Mouse (Mus musculus) MEL (cell line): ENCODE measurements around the gene Vcan. TPM values are rescaled to one million over a fixed set of nuclear protein-coding genes. Genes with fewer than 3 reads are reported as not detected.

Source experiments
- DNase-seq: peaks from one replicate; pipeline ENCODE4 v3.0.0; 2011; ENCODE audit warnings: low read depth, low spot score
- H3K27ac ChIP-seq: 2 replicates; pipeline ENCODE4 v1.5.1; 2012; ENCODE audit warnings: low read depth, mild to moderate bottlenecking, control low read depth, low read length, moderate library complexity; ENCODE audit not compliant: control insufficient read depth
- H3K27me3 ChIP-seq, 2 experiments: fragments of 150-350 bp in 1 of 2; sonication (generic) in 1 of 2; 2 replicates each; pipeline ENCODE4 v1.6.1; 2012; ENCODE audit warnings: low read length in 2 of 2, mild to moderate bottlenecking in 2 of 2, improper control_type of control experiment in 1 of 2, moderate library complexity in 1 of 2; ENCODE audit not compliant: insufficient read depth in 2 of 2, control insufficient read depth in 1 of 2
- H3K36me3 ChIP-seq, 2 experiments: 2 replicates each; pipeline ENCODE4 v1.6.1; 2012 to 2014; ENCODE audit warnings: low read length in 2 of 2, improper control_type of control experiment in 1 of 2, inconsistent platforms in 1 of 2, mild to moderate bottlenecking in 1 of 2; ENCODE audit not compliant: insufficient read depth in 2 of 2, control insufficient read depth in 1 of 2
- H3K4me1 ChIP-seq, 2 experiments: fragments of 150-350 bp in 1 of 2; sonication (generic) in 1 of 2; 2 replicates each; pipeline ENCODE4 v1.6.1; 2012; ENCODE audit warnings: low read length in 2 of 2, improper control_type of control experiment in 1 of 2, mild to moderate bottlenecking in 1 of 2; ENCODE audit not compliant: insufficient read depth in 2 of 2, control insufficient read depth in 1 of 2
- H3K4me3 ChIP-seq, 2 experiments: fragments of 150-350 bp in 1 of 2; sonication (generic) in 1 of 2; 2 replicates each; pipeline ENCODE4 v1.5.1; 2012; ENCODE audit warnings: low read depth in 2 of 2, low read length in 2 of 2, mild to moderate bottlenecking in 2 of 2, moderate library complexity in 2 of 2, control low read depth in 1 of 2, improper control_type of control experiment in 1 of 2; ENCODE audit not compliant: control insufficient read depth in 1 of 2, insufficient read depth in 1 of 2
- H3K79me2 ChIP-seq: 2 replicates; pipeline ENCODE4 v1.6.1; 2012; ENCODE audit warnings: mild to moderate bottlenecking, low read length, moderate library complexity; ENCODE audit not compliant: control insufficient read depth, poor library complexity, insufficient read depth
- H3K9ac ChIP-seq: 2 replicates; pipeline ENCODE4 v1.6.1; 2012; ENCODE audit warnings: low read depth, mild to moderate bottlenecking, control low read depth, low read length, moderate library complexity; ENCODE audit not compliant: control insufficient read depth, poor library complexity, severe bottlenecking
- H3K9me3 ChIP-seq: fragments of 150-350 bp; sonication (generic); replicated peaks from 2 replicates; pipeline ENCODE4 v1.6.1; 2012; ENCODE audit warnings: mild to moderate bottlenecking, low read length, improper control_type of control experiment, moderate library complexity; ENCODE audit not compliant: insufficient read depth
- CHD1 ChIP-seq: IDR thresholded peaks from 2 replicates; pipeline ENCODE4 v1.6.1; 2012; ENCODE audit warnings: low read depth, mild to moderate bottlenecking, inconsistent platforms, low read length, improper control_type of control experiment
- CTCF ChIP-seq, 3 experiments: IDR thresholded peaks in 2 of 3; conservative IDR thresholded peaks in 1 of 3; 2 replicates each; pipeline ENCODE4 v1.5.1; 2011 to 2012; ENCODE audit warnings: low read length in 3 of 3, low read depth in 2 of 3, mild to moderate bottlenecking in 2 of 3, improper control_type of control experiment in 1 of 3, inconsistent platforms in 1 of 3, mixed read lengths in 1 of 3, moderate library complexity in 1 of 3; ENCODE audit not compliant: control insufficient read depth in 1 of 3, insufficient read depth in 1 of 3, poor library complexity in 1 of 3, severe bottlenecking in 1 of 3
- E2F4 ChIP-seq: IDR thresholded peaks from 2 replicates; pipeline ENCODE4 v1.6.1; 2011; ENCODE audit warnings: low read depth, low read length, improper control_type of control experiment, borderline replicate concordance
- ELF1 ChIP-seq: IDR thresholded peaks from 2 replicates; pipeline ENCODE4 v1.6.1; 2014; ENCODE audit warnings: low read depth, mild to moderate bottlenecking, inconsistent platforms, low read length, improper control_type of control experiment, moderate library complexity
- ETS1 ChIP-seq: IDR thresholded peaks from 2 replicates; pipeline ENCODE4 v1.6.1; 2012; ENCODE audit warnings: low read depth, mild to moderate bottlenecking, inconsistent platforms, low read length, improper control_type of control experiment, moderate library complexity
- HCFC1 ChIP-seq: IDR thresholded peaks from 2 replicates; pipeline ENCODE4 v1.6.1; 2012; ENCODE audit warnings: low read depth, mild to moderate bottlenecking, inconsistent platforms, low read length, improper control_type of control experiment, moderate library complexity
- JUND ChIP-seq: IDR thresholded peaks from 2 replicates; pipeline ENCODE4 v1.6.1; 2011; ENCODE audit warnings: low read depth, mild to moderate bottlenecking, improper control_type of control experiment, low read length
- KAT2A ChIP-seq: conservative IDR thresholded peaks from 2 replicates; pipeline ENCODE4 v1.6.1; 2012; ENCODE audit warnings: low read depth, low read length, improper control_type of control experiment, inconsistent platforms
- MEF2A ChIP-seq: IDR thresholded peaks from 2 replicates; pipeline ENCODE4 v1.6.1; 2014; ENCODE audit warnings: low read depth, mild to moderate bottlenecking, inconsistent platforms, low read length, improper control_type of control experiment; ENCODE audit not compliant: poor library complexity, insufficient replicate concordance, severe bottlenecking; ENCODE audit errors: extremely low read depth
- MXI1 ChIP-seq: IDR thresholded peaks from 2 replicates; pipeline ENCODE4 v1.6.1; 2011; ENCODE audit warnings: mild to moderate bottlenecking, low read depth, low read length, improper control_type of control experiment
- MYB ChIP-seq: IDR thresholded peaks from 2 replicates; pipeline ENCODE4 v1.6.1; 2011; ENCODE audit warnings: mild to moderate bottlenecking, low read depth, low read length, improper control_type of control experiment
- POLR2A ChIP-seq, 2 experiments: IDR thresholded peaks; 2 replicates each; pipeline ENCODE4 v1.6.1; 2011 to 2012; ENCODE audit warnings: low read length in 2 of 2, mild to moderate bottlenecking in 2 of 2, control low read depth in 1 of 2, improper control_type of control experiment in 1 of 2, low read depth in 1 of 2, moderate library complexity in 1 of 2; ENCODE audit not compliant: control insufficient read depth in 1 of 2, insufficient read depth in 1 of 2, poor library complexity in 1 of 2
- POLR2AphosphoS2 ChIP-seq: IDR thresholded peaks from 2 replicates; pipeline ENCODE4 v1.6.1; 2011; ENCODE audit warnings: low read length, improper control_type of control experiment
- RCOR1 ChIP-seq: IDR thresholded peaks from 2 replicates; pipeline ENCODE4 v1.6.1; 2012; ENCODE audit warnings: low read depth, mild to moderate bottlenecking, inconsistent platforms, low read length, improper control_type of control experiment
- SIN3A ChIP-seq: IDR thresholded peaks from 2 replicates; pipeline ENCODE4 v1.6.1; 2012; ENCODE audit warnings: low read length, improper control_type of control experiment, inconsistent platforms
- SMC3 ChIP-seq: IDR thresholded peaks from 2 replicates; pipeline ENCODE4 v1.6.1; 2011; ENCODE audit warnings: low read depth, low read length, improper control_type of control experiment
- TBP ChIP-seq: IDR thresholded peaks from 2 replicates; pipeline ENCODE4 v1.8.0; 2011; ENCODE audit warnings: low read depth, low read length, improper control_type of control experiment
- TCF12 ChIP-seq: IDR thresholded peaks from 2 replicates; pipeline ENCODE4 v1.6.1; 2014; ENCODE audit warnings: low read depth, mild to moderate bottlenecking, inconsistent platforms, low read length, improper control_type of control experiment, moderate library complexity
- USF1 ChIP-seq: IDR thresholded peaks from 2 replicates; pipeline ENCODE4 v1.6.1; 2014; ENCODE audit warnings: low read depth, mild to moderate bottlenecking, inconsistent platforms, low read length, improper control_type of control experiment, moderate library complexity
- ZC3H11A ChIP-seq: IDR thresholded peaks from 2 replicates; pipeline ENCODE4 v1.6.1; 2012; ENCODE audit warnings: low read depth, mild to moderate bottlenecking, inconsistent platforms, low read length, improper control_type of control experiment
- ZMIZ1 ChIP-seq: IDR thresholded peaks from 2 replicates; pipeline ENCODE4 v1.6.1; 2012; ENCODE audit warnings: low read depth, mild to moderate bottlenecking, inconsistent platforms, low read length, improper control_type of control experiment, moderate library complexity
- polyA plus RNA-seq, 2 experiments: library from polyadenylated mRNA; stranded (reverse) in 1 of 2; unstranded in 1 of 2; fragments of >175 nt in 1 of 2; fragments of >200 nt in 1 of 2; gene quantifications; 2 replicates each; pipeline versions ENCODE4 v1.2.1 to v1.2.4; 2012; ENCODE audit warnings: low replicate concordance in 2 of 2, low read depth in 1 of 2; ENCODE audit not compliant: insufficient read length in 2 of 2, insufficient read depth in 1 of 2, missing spikeins in 1 of 2
- total RNA-seq: library from RNA; depleted of rRNA; stranded (reverse); fragments of 300-350 nt; gene quantifications from 2 replicates; pipeline ENCODE4 v1.2.3, GENCODE M21; 2012

Gene Vcan
- total and polyA plus RNA-seq, 3 experiments: 0.10 TPM; not detected in 2

DNA sequence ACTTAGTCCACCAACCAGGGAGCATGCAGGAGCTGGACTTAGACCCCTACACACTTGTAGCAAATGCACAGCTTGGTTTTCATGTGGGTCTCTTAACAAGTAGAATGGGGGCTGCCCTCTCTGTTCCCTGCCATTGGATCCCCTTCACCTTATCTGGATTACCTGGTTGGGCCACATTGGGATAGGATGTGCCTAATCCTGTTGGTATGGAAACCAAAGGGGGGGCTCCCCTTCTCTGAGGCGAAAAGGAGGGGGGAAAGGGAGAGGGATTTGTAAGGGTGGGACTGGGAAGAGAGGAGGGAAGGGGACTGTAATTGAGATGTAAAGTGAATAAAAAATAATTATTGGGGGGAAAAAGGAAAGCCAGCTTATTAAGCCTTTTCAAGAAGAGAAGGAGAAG, 35.5 kb upstream of the Vcan start:
- no peaks in the 10 kb centered on the region for H3K79me2 ChIP-seq
- H3K4me3 ChIP-seq: no peak overlapping the region
- no peak overlapping the region for H3K27ac ChIP-seq
- H3K4me1 ChIP-seq: no peaks in the 10 kb centered on the region
- peaks cover 0 to 2% of the 10 kb centered on the region in 2 experiments; a peak in 2 of 4 replicates for H3K36me3 ChIP-seq
- no peak overlapping the region for H3K9ac ChIP-seq
- H3K27me3 ChIP-seq: no peaks in the 10 kb centered on the region
- H3K9me3 ChIP-seq: no peaks in the 10 kb centered on the region
- TF ChIP-seq HCFC1: no peak
- TF ChIP-seq SMC3: no peak
- DNase-seq: no peak

DNA sequence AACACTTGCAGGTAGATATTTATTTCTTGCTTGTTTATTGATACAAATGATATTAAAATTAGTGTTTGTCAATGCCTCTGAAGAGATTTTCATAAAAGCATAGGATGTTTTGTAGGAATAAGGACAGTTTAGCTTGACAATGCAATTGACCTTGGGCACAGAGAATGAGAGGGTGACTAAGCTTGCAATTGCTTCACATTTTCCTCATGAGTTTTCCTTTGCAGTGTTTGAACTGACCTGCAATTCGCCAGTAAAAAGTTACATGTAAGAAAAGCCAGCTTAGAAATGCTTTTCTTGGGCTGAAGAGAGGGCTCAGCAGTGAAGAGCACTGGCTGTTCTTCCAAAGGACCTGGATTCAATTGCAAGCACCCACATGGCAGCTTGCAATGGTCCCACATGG, 34.8 kb upstream of the Vcan start:
- Histone ChIP-seq H3K4me1 (no peaks in the 10 kb centered on the region), H3K27me3 (no peaks in the 10 kb centered on the region), H3K27ac (no peak overlapping the region), H3K79me2 (no peaks in the 10 kb centered on the region), H3K9ac (no peak overlapping the region), H3K4me3 (no peak overlapping the region), H3K9me3 (no peaks in the 10 kb centered on the region), H3K36me3 (no peaks in the 10 kb centered on the region)
- no peak for DNase-seq
- TF ChIP-seq USF1: no peak
- no peak for TF ChIP-seq ELF1
- no peak for TF ChIP-seq E2F4

DNA sequence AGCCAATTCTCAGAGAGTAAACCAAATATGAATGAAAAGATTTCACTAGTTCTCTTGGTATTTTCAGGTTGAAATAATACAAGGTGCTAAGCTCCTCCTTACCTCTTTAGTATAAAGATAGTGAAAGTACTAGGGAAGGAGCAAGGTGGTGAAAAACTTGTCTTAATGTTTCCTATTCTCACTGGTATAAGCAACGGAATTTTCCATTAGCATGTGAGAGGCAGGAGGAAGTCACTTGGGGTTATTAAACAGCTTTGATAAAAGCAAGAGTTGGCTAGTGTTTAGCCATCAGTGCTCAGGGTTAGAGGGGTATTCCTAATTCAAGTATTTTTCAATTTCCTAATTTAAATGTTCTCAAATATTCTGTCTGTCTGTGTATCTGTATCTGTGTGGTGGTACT, 24.2 kb upstream of the Vcan start:
- no peak overlapping the region for H3K27ac ChIP-seq
- H3K9ac ChIP-seq: no peak overlapping the region
- no peaks in the 10 kb centered on the region for H3K36me3 ChIP-seq
- no peak for TF ChIP-seq TCF12
- TF ChIP-seq CHD1: no peak
- TF ChIP-seq POLR2AphosphoS2: no peak
- TF ChIP-seq KAT2A: no peak
- no peak for TF ChIP-seq JUND
- no peak for TF ChIP-seq MXI1
- no peak for TF ChIP-seq RCOR1
- no peak for TF ChIP-seq ZMIZ1
- no peak for TF ChIP-seq SIN3A
- TF ChIP-seq CTCF (IDR thresholded peaks at IDR 0.05 in 2 of 3, conservative IDR thresholded peaks at IDR 0.05 in 1 of 3; ENCODE audit: control insufficient read depth in 1 of 3, insufficient read depth in 1 of 3, low read depth in 2 of 3, low read length in 3 of 3, poor library complexity in 1 of 3, severe bottlenecking in 1 of 3): no peak
- TF ChIP-seq ZC3H11A: no peak
- TF ChIP-seq TBP: no peak
- TF ChIP-seq ELF1: no peak
- TF ChIP-seq ETS1: no peak
- TF ChIP-seq POLR2A (IDR thresholded peaks at IDR 0.05; ENCODE audit: control insufficient read depth in 1 of 2, insufficient read depth in 1 of 2, low read depth in 1 of 2, low read length in 2 of 2, poor library complexity in 1 of 2): no peak
- no peak for TF ChIP-seq MYB
- TF ChIP-seq MEF2A: no peak
- no peak for TF ChIP-seq SMC3
- H3K4me3 ChIP-seq: no peak overlapping the region
- DNase-seq: no peak
- no peaks in the 10 kb centered on the region for H3K4me1 ChIP-seq
- H3K9me3 ChIP-seq: no peaks in the 10 kb centered on the region
- H3K79me2 ChIP-seq: no peaks in the 10 kb centered on the region
- H3K27me3 ChIP-seq: no peaks in the 10 kb centered on the region
